Mouse (Mus musculus) hindbrain, embryonic 16.5 days (tissue): ENCODE measurements at regions not wholly inside any gene's neighbourhood (a gene's known extent, or its start where the extent isn't known, plus 50 kb on each side); places are given as distances from the start of the nearest gene placed in this dataset.

ENCODE experiments used
- ATAC-seq: fragments of 200-750 bp; cut with Nextera tagmentation; 2 replicates; pipeline ENCODE4 v1.8.0; 2017; ENCODE audit warnings: moderate TSS enrichment, moderate library complexity
- H3K27ac ChIP-seq: fragments of 300-500 bp; sonication (generic); 2 replicates; pipeline ENCODE4 v1.5.1; 2014; ENCODE audit warnings: low read depth, mild to moderate bottlenecking, control low read depth, low read length, moderate library complexity
- H3K27me3 ChIP-seq: fragments of 300-500 bp; sonication (generic); replicated peaks from 2 replicates; pipeline ENCODE4 v1.6.1; 2014; ENCODE audit warnings: low read length; ENCODE audit not compliant: control insufficient read depth, insufficient read depth
- H3K36me3 ChIP-seq: fragments of 300-500 bp; sonication (generic); 2 replicates; pipeline ENCODE4 v1.6.1; 2014; ENCODE audit warnings: mild to moderate bottlenecking, low read length, moderate library complexity, mixed read lengths; ENCODE audit not compliant: control insufficient read depth, insufficient read depth
- H3K4me1 ChIP-seq: fragments of 300-500 bp; sonication (generic); 2 replicates; pipeline ENCODE4 v1.6.1; 2014; ENCODE audit warnings: low read depth, low read length; ENCODE audit not compliant: control insufficient read depth, insufficient read depth
- H3K4me2 ChIP-seq: fragments of 300-500 bp; sonication (generic); 2 replicates; pipeline ENCODE4 v1.6.1; 2014; ENCODE audit warnings: mild to moderate bottlenecking, low read length, control low read depth, moderate library complexity
- H3K4me3 ChIP-seq: fragments of 300-500 bp; sonication (generic); 2 replicates; pipeline ENCODE4 v1.5.1; 2014; ENCODE audit warnings: mild to moderate bottlenecking, low read length, control low read depth, moderate library complexity
- H3K9ac ChIP-seq: fragments of 300-500 bp; sonication (generic); 2 replicates; pipeline ENCODE4 v1.6.1; 2014; ENCODE audit warnings: low read depth, mild to moderate bottlenecking, control low read depth, low read length, moderate library complexity
- H3K9me3 ChIP-seq: fragments of 300-500 bp; sonication (generic); 2 replicates; pipeline ENCODE4 v1.6.1; 2014; ENCODE audit warnings: mild to moderate bottlenecking, low read length, moderate library complexity; ENCODE audit not compliant: control insufficient read depth
- WGBS: fragments of 180-500 bp; shearing (Covaris S2); extraction: QIAGEN DNeasy Blood & Tissue Kit; methylation state at CpG from one replicate; pipeline ENCODE4 v1.1.7; 2014; 5-methylcytosine and 5-hydroxymethylcytosine counted together

GRCm38 (mm10) chr3:60826759-60827158, 175.8 kb upstream of the P2ry1 start:
- Histone ChIP-seq H3K4me1 (no peaks in the 10 kb centered on the region), H3K4me3 (no peak overlapping the region), H3K4me2 (no peak overlapping the region), H3K27me3 (no peaks in the 10 kb centered on the region), H3K9ac (no peak overlapping the region), H3K27ac (no peak overlapping the region), H3K36me3 (no peaks in the 10 kb centered on the region), H3K9me3 (no peaks in the 10 kb centered on the region)
- 89% methylated on average over 4 of the region's 4 CpGs for WGBS
- ATAC-seq, result no peak

GRCm38 (mm10) chr3:60832385-60832784, 170.2 kb upstream of the P2ry1 start:
- no peak for ATAC-seq
- no peaks in the 10 kb centered on the region for H3K36me3 ChIP-seq
- no peak overlapping the region for H3K4me2 ChIP-seq
- WGBS, result 87% methylated on average over 4 of the region's 4 CpGs
- H3K27ac ChIP-seq, result no peak overlapping the region
- H3K9ac ChIP-seq, result no peak overlapping the region
- no peaks in the 10 kb centered on the region for H3K4me1 ChIP-seq
- no peaks in the 10 kb centered on the region for H3K9me3 ChIP-seq
- no peak overlapping the region for H3K4me3 ChIP-seq
- H3K27me3 ChIP-seq, result no peaks in the 10 kb centered on the region

- H3K9ac ChIP-seq, result no peak overlapping the region
- no peak for ATAC-seq
- no peaks in the 10 kb centered on the region for H3K36me3 ChIP-seq
Measured at GRCm38 (mm10) chr3:60841895-60842294, 160.7 kb upstream of the P2ry1 start.

GRCm38 (mm10) chr3:60845293-60845692, 157.3 kb upstream of the P2ry1 start:
- Histone ChIP-seq H3K9ac (no peak overlapping the region), H3K9me3 (0 out of 2 replicates have a peak, but pooled peaks cover 3% of the 10 kb centered on the region), H3K36me3 (no peaks in the 10 kb centered on the region), H3K4me2 (no peak overlapping the region), H3K27ac (no peak overlapping the region), H3K4me1 (no peaks in the 10 kb centered on the region), H3K27me3 (no peaks in the 10 kb centered on the region), H3K4me3 (no peak overlapping the region)
- no peak for ATAC-seq
- 77% methylated on average over 2 of the region's 2 CpGs for WGBS

More at GRCm38 (mm10) chr3:60841895-60842294, 160.7 kb upstream of the P2ry1 start:
- Histone ChIP-seq H3K4me2 (no peak overlapping the region), H3K27me3 (no peaks in the 10 kb centered on the region), H3K27ac (no peak overlapping the region), H3K9me3 (no peaks in the 10 kb centered on the region), H3K4me3 (no peak overlapping the region), H3K4me1 (no peaks in the 10 kb centered on the region)
- WGBS, result 94% methylated on average over 1 of the region's 1 CpGs

GRCm38 (mm10) chr3:60848437-60848836, 154.2 kb upstream of the P2ry1 start:
- Histone ChIP-seq H3K9ac (no peak overlapping the region), H3K27ac (no peak overlapping the region), H3K4me3 (no peak overlapping the region), H3K27me3 (no peaks in the 10 kb centered on the region), H3K36me3 (no peaks in the 10 kb centered on the region), H3K4me1 (no peaks in the 10 kb centered on the region), H3K9me3 (0 out of 2 replicates have a peak, but pooled peaks cover 3% of the 10 kb centered on the region), H3K4me2 (no peak overlapping the region)
- ATAC-seq, result no peak
- WGBS, result 87% methylated on average over 2 of the region's 2 CpGs

GRCm38 (mm10) chr3:60853773-60854172, 148.8 kb upstream of the P2ry1 start:
- Histone ChIP-seq H3K27ac (no peak overlapping the region), H3K4me1 (no peaks in the 10 kb centered on the region), H3K36me3 (no peaks in the 10 kb centered on the region), H3K4me3 (no peak overlapping the region), H3K27me3 (no peaks in the 10 kb centered on the region), H3K4me2 (no peak overlapping the region), H3K9ac (no peak overlapping the region), H3K9me3 (0 out of 2 replicates have a peak, but pooled peaks cover 3% of the 10 kb centered on the region)
- WGBS, result 58% methylated on average over 5 of the region's 5 CpGs
- no peak for ATAC-seq

GRCm38 (mm10) chr3:60855734-60856133, 146.9 kb upstream of the P2ry1 start:
- no peak for ATAC-seq
- 54% methylated on average over 2 of the region's 2 CpGs for whole genome bisulfite sequencing

GRCm38 (mm10) chr3:60858474-60859118, 144.0 kb upstream of the P2ry1 start:
- Histone ChIP-seq H3K27ac (no peak overlapping the region), H3K27me3 (no peaks in the 10 kb centered on the region), H3K4me1 (no peaks in the 10 kb centered on the region), H3K4me2 (no peak overlapping the region), H3K9ac (no peak overlapping the region), H3K4me3 (no peak overlapping the region), H3K36me3 (no peaks in the 10 kb centered on the region), H3K9me3 (no peaks in the 10 kb centered on the region)
- 80% methylated on average over 5 of the region's 5 CpGs for WGBS
- no peak for ATAC-seq

More at GRCm38 (mm10) chr3:60855734-60856133, 146.9 kb upstream of the P2ry1 start:
- H3K4me2 ChIP-seq, result no peak overlapping the region
- no peak overlapping the region for H3K4me3 ChIP-seq
- H3K36me3 ChIP-seq, result no peaks in the 10 kb centered on the region
- H3K9ac ChIP-seq, result no peak overlapping the region
- H3K4me1 ChIP-seq, result no peaks in the 10 kb centered on the region
- no peaks in the 10 kb centered on the region for H3K9me3 ChIP-seq
- H3K27me3 ChIP-seq, result no peaks in the 10 kb centered on the region
- H3K27ac ChIP-seq, result no peak overlapping the region

- WGBS, result 92% methylated on average over 3 of the region's 3 CpGs
- no peak overlapping the region for H3K4me3 ChIP-seq
- no peaks in the 10 kb centered on the region for H3K9me3 ChIP-seq
- ATAC-seq, result no peak
- H3K27ac ChIP-seq, result no peak overlapping the region
- H3K36me3 ChIP-seq, result no peaks in the 10 kb centered on the region
- no peaks in the 10 kb centered on the region for H3K4me1 ChIP-seq
- no peak overlapping the region for H3K4me2 ChIP-seq
- H3K27me3 ChIP-seq, result no peaks in the 10 kb centered on the region
- H3K9ac ChIP-seq, result no peak overlapping the region
Measured at GRCm38 (mm10) chr3:60859119-60859515, 143.5 kb upstream of the P2ry1 start.
